Mouse (Mus musculus): ENCODE results near the gene Tirap. TPM values are rescaled to one million over a fixed set of nuclear protein-coding genes. Genes with fewer than 3 reads are reported as not detected.
A peak's percentile ranks its signal among the peaks of the same experiment; 100 is the strongest.

The Tirap gene
- total and polyA plus RNA-seq, 2 experiments from 2014 or later: 3.4 to 4.3 TPM

- Histone ChIP-seq H3K9me3 (ENCODE audit: low read length) (no peaks in the 10 kb centered on the region), H3K27me3 (ENCODE audit: insufficient read depth, low read length) (no peaks in the 10 kb centered on the region), H3K4me2 (ENCODE audit: low read depth, low read length, poor library complexity, severe bottlenecking) (no peak overlapping the region), H3K9ac (replicated peaks; ENCODE audit: low read length, poor library complexity, severe bottlenecking) (no peak overlapping the region), H3K4me1 (ENCODE audit: insufficient read depth, low read length) (no peaks in the 10 kb centered on the region), H3K36me3 (ENCODE audit: insufficient read depth, low read length) (peaks cover 19% of the 10 kb centered on the region), H3K4me3 (ENCODE audit: low read depth, low read length) (no peak overlapping the region), H3K27ac (ENCODE audit: low read depth, low read length) (no peak overlapping the region)
- no peak for TF ChIP-seq CTCF (IDR thresholded peaks at IDR 0.05)
- DNase-seq (ENCODE audit: low spot score): no peak
- 54% methylated on average over 3 of the region's 3 CpGs for WGBS
- no peak for ATAC-seq (ENCODE audit: low FRiP score)
Observed at GRCm38 (mm10) chr9:35235996-35236395, 35.9 kb upstream of the Tirap start.

DNA sequence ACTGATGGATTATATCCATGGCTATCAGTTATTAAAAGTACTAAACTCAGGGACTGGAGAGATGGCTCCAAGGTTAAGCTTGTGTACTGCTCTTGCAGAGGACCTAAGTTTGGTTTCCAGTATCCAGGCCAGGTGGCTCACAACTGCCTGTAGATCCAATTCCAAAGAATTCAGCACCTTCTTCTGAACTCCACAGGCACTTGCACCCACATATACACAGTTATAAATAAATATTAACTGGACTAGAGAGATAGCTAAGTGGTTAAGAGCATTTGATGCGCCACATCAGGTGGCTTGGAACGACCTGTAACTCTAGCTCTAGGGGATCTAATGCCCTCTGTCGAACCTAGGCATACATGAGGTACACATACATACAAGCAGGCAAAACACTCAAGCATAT is 28.6 kb upstream of the Tirap start:
- H3K9ac ChIP-seq (replicated peaks; ENCODE audit: low read length, poor library complexity, severe bottlenecking): no peak overlapping the region
- no peak for ATAC-seq (ENCODE audit: low FRiP score)

DNA sequence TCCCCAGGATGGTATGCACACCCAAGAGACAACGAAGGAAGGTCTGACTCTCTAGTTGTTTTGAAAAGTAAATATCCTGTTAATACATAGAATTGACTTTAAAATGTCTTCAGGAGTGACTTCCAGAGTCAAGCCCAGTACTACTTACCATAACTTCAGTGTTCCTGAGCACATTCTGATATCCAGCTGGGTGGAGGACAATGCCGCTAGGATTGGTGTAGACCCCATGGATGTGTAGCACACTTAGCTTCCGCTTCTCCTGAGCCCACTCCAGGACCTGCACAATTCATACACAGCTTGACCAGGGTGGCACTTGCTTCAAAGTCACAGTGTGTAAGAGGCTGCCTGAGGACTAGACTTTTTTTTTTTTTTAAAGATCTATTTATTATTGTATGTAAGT is 23.4 kb upstream of the Tirap start:
- DNase-seq (ENCODE audit: low spot score) (no peak), ATAC-seq (ENCODE audit: low FRiP score) (no peak)
- H3K36me3 ChIP-seq (ENCODE audit: insufficient read depth, low read length): peaks cover 11% of the 10 kb centered on the region
- H3K27me3 ChIP-seq (ENCODE audit: insufficient read depth, low read length): no peaks in the 10 kb centered on the region
- H3K9me3 ChIP-seq (ENCODE audit: low read length): no peaks in the 10 kb centered on the region
- 100% methylated on average over 3 of the region's 3 CpGs for WGBS
- no peaks in the 10 kb centered on the region for H3K4me1 ChIP-seq (ENCODE audit: insufficient read depth, low read length)
- H3K4me2 ChIP-seq (ENCODE audit: low read depth, low read length, poor library complexity, severe bottlenecking): no peak overlapping the region
- no peak for TF ChIP-seq CTCF (IDR thresholded peaks at IDR 0.05)
- H3K4me3 ChIP-seq (ENCODE audit: low read depth, low read length): no peak overlapping the region
- no peak overlapping the region for H3K9ac ChIP-seq (replicated peaks; ENCODE audit: low read length, poor library complexity, severe bottlenecking)
- no peak overlapping the region for H3K27ac ChIP-seq (ENCODE audit: low read depth, low read length)

More for the DNA sequence above, 28.6 kb upstream of the Tirap start:
- Histone ChIP-seq H3K4me1 (ENCODE audit: insufficient read depth, low read length) (no peaks in the 10 kb centered on the region), H3K9me3 (ENCODE audit: low read length) (no peaks in the 10 kb centered on the region), H3K4me3 (ENCODE audit: low read depth, low read length) (no peak overlapping the region), H3K27me3 (ENCODE audit: insufficient read depth, low read length) (no peaks in the 10 kb centered on the region), H3K27ac (ENCODE audit: low read depth, low read length) (no peak overlapping the region), H3K36me3 (ENCODE audit: insufficient read depth, low read length) (peaks cover 5% of the 10 kb centered on the region), H3K4me2 (ENCODE audit: low read depth, low read length, poor library complexity, severe bottlenecking) (no peak overlapping the region)
- WGBS: 91% methylated on average over 3 of the region's 3 CpGs
- DNase-seq (ENCODE audit: low spot score): no peak
- TF ChIP-seq CTCF (IDR thresholded peaks at IDR 0.05): no peak

DNA sequence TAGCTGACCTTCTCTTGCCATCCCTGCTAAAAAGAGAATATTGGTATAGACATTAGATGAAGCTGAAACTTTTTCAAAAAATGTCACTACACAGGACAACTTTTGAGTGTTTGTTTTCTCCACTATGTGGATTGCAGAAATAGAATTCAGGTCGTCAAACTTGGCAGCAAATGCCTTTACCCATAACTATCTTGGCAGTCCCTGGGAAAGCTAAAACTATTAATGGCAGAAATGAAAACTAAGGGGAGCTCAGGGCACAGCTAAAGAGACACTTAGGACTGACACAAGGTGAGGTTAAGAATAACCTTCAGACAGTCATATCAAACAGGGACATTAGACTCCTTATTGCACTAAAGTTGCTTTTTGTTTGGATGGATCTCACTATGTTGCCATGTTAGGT is 17.9 kb upstream of the Tirap start:
- Histone ChIP-seq H3K4me3 (ENCODE audit: low read depth, low read length) (no peak overlapping the region), H3K9ac (replicated peaks; ENCODE audit: low read length, poor library complexity, severe bottlenecking) (no peak overlapping the region), H3K4me2 (ENCODE audit: low read depth, low read length, poor library complexity, severe bottlenecking) (no peak overlapping the region), H3K27me3 (ENCODE audit: insufficient read depth, low read length) (no peaks in the 10 kb centered on the region), H3K36me3 (ENCODE audit: insufficient read depth, low read length) (peaks cover 31% of the 10 kb centered on the region), H3K9me3 (ENCODE audit: low read length) (no peaks in the 10 kb centered on the region), H3K4me1 (ENCODE audit: insufficient read depth, low read length) (no peaks in the 10 kb centered on the region), H3K27ac (ENCODE audit: low read depth, low read length) (no peak overlapping the region)
- ATAC-seq (ENCODE audit: low FRiP score) (no peak), DNase-seq (ENCODE audit: low spot score) (no peak)
- TF ChIP-seq CTCF (IDR thresholded peaks at IDR 0.05): no peak
- 77% methylated on average over 1 of the region's 1 CpGs for WGBS

DNA sequence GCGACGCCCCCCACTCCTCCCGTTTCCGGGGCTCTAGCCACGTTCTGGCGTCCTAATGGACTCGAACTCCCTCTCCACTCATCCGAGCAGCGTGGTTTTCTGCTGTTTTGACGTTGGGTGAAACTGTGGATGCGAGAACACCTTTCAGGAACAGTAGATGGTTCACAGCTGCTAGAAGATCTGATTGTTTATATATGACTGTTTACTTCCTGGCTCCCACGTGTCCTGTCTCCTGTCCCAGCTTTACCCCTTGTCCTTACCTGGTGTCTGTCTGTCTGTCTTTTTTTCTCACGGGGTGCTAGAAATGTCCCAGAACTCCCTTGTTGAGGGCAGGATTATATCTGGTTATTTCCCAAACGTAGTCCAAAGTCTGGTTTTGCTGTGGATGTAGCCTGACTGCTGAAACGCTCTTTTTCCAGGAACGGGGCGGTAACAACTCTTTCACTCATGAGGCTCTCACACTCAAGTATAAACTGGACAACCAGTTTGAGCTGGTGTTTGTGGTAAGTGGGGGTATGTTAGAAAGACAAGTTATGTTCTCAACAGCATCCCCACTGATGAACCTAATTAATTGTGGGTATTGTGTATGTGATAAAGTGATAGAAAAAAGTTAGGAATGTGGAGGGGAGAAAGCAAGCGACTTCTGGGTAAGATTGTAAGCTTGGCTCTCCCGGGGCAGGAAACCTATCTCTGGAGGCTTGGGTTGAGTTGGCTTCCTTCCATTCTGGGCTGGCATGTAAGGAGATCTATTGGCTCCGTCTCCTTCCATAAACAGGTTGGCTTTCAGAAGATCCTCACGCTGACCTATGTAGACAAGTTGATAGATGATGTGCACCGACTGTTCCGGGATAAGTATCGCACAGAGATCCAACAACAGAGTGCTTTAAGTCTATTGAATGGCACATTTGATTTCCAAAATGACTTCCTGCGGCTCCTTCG is 11.8 kb upstream of the Tirap start:
- Histone ChIP-seq H3K9ac (replicated peaks; ENCODE audit: low read length, poor library complexity, severe bottlenecking) (peak overlapping the region; percentile 81), H3K4me1 (ENCODE audit: insufficient read depth, low read length) (peaks cover 14% of the 10 kb centered on the region; the same call in 1 of the 2 replicates), H3K4me2 (ENCODE audit: low read depth, low read length, poor library complexity, severe bottlenecking) (peak overlapping the region; percentile 90), H3K36me3 (ENCODE audit: insufficient read depth, low read length) (peaks cover 25% of the 10 kb centered on the region), H3K27ac (ENCODE audit: low read depth, low read length) (peak overlapping the region; percentile 69; the same call in 1 of the 2 replicates), H3K27me3 (ENCODE audit: insufficient read depth, low read length) (no peaks in the 10 kb centered on the region), H3K4me3 (ENCODE audit: low read depth, low read length) (peak overlapping the region; percentile 86), H3K9me3 (ENCODE audit: low read length) (no peaks in the 10 kb centered on the region)
- ATAC-seq (ENCODE audit: low FRiP score) (no peak), DNase-seq (ENCODE audit: low spot score) (no peak)
- 38% methylated on average over 26 of the region's 26 CpGs for whole genome bisulfite sequencing
- TF ChIP-seq CTCF (IDR thresholded peaks at IDR 0.05): no peak

All from midbrain, postnatal 0 days (tissue).